Mouse (Mus musculus) neutrophil, adult 5-6 weeks (primary cell): ENCODE measurements around the gene Als2cr12. TPM values are rescaled to one million over a fixed set of nuclear protein-coding genes. Genes with fewer than 3 reads are reported as not detected.
"Not testable (repeated sequence)": the region's sequence is repeated elsewhere in the genome, so short reads cannot be mapped to it uniquely, and the experiment has no call there.

Experiments used
- ATAC-seq: fragments of 151-379, 151-347 bp; 2 replicates; pipeline ENCODE4 v1.8.0; 2017; ENCODE audit warnings: mild to moderate bottlenecking, moderate TSS enrichment; ENCODE audit not compliant: insufficient number of reproducible peaks, poor library complexity, low FRiP score, severe bottlenecking; ENCODE audit errors: extremely low read depth
- total RNA-seq: library from RNA; stranded (forward); fragments of 200-1000 nt; gene quantifications from 2 replicates; pipeline ENCODE4 v1.2.3, GENCODE M21; 2017

Als2cr12 gene
- 0.35 TPM in 1 of 2 replicates, not detected in the other for total RNA-seq

DNA sequence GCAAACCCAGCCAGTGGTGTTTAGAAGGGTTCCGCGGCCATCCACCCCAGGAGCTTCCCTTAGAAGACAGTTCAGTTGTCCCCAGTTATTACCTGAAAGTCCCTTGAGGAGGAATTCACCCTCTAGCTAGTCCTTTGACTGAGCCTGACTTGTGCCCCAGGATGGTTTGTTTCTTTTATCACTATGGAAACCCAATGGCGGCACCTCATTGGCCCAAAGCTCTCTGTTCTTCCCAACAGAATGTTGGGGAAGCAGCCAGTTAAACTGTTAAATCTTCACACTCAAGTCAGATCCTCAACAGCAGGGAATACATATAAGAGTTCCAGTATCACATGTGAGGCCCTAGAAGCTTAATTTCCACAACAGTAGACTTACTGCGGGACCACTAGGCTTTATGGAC is at the start of gene Als2cr12:
Gene Als2cr12, minus strand, starts transcription at position 180 of the 400 bp plus-strand sequence.
- not testable (repeated sequence) for ATAC-seq

DNA sequence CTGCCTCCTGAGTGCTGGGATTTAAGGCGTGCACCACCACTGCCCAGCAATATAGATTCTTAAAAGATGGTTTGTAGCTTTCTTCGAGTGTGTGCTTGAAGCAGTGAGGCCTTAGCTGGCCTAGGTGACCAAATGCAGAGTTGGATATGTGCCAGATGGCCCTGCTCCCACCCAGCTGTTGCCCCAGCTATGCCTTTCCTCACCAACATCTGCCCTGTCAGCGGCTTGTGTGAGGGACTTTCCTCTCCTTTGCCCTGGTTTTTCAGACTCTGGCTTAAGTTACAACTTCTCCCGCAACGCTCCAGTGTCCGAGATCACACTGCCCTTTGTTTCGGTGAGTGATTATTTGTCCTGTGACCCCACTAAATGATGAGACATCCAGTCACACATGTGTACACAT is 48.9 kb upstream of the Als2cr12 start:
- no peak for ATAC-seq

DNA sequence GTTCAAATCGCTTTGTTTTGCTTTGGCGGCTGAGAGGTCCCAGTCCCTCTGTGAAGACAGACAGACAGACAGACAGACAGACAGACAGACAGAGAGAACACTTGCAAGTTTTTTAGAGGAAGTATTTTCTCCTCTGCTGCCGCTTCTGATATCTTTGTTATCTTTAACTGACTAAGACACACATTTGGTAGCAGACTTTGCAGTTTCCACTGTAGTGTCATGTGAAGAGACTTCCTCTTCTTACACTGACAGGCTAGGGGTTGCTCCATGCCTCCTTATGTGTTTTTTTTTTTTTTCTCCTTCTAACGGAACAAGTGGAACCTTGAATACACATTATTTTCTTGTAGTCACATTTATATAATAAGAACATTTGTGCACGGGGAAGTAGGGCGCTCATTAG is 47.5 kb upstream of the Als2cr12 start:
- peak; percentile 40; the same call in 1 of the 2 replicates for ATAC-seq

DNA sequence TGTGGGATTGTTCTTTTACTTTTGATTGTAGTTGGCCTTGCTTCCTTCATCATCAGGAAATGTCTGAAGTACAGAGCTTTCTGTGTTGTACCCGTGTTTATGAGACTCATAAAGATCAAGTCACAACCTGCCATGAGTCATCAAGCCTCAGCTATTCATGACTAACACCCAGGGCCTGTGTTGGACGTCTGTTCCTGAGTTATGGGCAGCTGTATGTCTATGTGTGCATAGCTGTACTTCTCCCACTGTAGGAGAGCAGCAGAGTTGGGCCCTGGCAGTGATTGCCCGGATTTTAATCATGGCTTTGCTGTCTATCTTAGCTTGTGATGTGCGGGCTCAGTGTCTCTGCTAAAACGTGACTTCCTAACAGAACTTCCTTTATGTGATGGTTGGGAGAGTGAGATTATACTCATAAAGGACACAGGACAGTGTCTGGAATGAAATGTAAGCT is 46.8 kb upstream of the Als2cr12 start:
- no peak for ATAC-seq

DNA sequence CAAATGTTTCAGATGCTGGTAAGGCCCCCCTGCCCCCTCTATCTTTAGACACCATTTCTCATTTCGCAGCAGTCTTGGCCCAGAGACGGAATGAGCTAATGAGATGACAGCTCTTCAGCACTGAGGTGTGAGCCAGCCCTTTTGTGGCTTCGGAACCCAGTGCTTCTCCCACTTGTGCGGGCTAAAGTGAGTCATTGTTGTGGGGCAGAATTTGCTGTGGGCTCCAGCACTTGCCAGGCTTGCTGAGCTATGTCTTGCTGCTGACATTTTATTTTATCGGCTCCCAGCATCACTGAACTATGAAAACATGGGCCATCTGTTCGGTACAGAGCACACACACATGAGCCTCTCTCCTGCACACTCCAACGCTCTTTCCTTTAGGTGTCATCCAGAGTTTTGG is 43.7 kb upstream of the Als2cr12 start:
- no peak for ATAC-seq

- no peak for ATAC-seq
These were observed 41.2 kb upstream of the Als2cr12 start for GRCm38 (mm10) chr1:58736968-58737367.

DNA sequence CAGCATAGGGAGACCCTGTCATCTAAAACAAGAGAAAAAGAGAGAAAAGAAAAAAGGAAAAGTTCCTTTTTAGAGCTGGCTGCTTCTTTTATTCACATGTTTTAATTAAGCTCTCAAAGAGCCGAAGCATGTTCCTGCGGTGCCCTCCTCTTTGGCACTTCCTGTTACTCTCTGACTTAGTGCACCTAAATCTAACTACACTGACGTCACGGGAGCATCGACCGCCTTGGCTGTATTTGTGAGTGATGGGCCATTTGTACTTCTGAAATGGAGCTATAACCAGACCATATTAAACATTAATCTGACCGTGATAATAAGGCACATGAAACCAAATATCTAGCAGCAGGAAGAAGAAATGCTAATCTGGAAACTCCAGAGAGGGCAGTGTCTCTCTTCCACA is 40.2 kb upstream of the Als2cr12 start:
- ATAC-seq = no peak

- ATAC-seq = no peak
These were observed 38.5 kb upstream of the Als2cr12 start for GRCm38 (mm10) chr1:58734043-58734920.

DNA sequence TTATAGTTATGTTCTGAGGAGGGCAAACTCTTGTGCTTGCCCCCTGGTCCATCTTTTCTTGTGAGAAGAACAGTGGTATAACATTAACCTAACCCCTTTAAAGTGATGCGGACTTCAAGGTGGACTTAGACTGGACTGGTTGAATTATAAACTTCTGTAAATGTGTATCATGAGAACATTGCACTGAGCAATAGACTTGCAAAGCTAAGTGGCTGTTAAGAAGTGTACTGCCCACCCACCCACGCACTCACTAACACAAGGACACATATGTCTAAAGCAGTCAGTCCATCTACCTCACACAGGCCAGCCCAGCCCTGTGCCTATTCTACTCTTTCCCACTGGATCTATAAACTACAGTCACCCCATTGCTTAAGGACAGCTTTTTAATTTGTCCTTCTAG is 37.8 kb upstream of the Als2cr12 start:
- no peak for ATAC-seq

- no peak for ATAC-seq
These were observed 32.7 kb upstream of the Als2cr12 start for GRCm38 (mm10) chr1:58728590-58728868.

DNA sequence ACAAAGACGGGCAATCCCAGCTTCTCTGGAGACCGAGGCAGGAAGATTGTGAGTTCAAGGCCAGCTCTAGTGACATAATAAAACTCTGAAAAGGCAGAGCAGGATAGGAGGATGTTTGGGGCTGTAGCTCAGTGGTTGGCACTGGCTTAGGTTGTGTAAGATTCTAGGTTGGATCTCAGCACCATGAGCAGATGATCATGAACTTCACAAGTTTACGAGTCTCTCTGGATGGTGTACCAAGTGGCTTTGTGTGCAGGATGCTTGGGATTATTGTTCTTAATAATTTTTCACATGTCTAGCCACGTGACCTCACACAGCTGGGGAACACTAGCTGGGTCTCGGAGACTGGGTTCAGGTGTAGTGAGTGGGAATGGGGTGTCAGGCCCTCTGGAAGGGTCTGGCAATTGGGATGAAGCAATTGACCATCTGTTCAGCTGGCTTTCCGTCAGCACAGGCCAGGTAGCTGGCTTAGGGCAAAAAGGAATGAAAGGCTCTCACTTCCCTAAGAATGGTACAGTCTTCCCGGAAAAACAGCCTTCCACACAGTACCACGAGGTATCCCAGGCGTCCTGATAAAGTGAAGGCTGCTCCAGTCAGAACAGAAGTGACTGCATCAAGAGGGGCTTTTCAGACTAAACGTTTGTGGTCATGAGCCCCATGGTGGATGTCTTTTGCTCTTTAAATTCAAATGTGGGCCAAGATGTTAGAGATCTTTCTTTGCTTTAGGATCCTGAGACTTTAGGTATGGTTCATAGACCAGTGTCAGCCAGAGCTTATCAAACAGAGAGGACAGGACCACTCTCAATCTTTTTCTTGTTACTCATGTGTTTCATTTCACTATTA is 32.2 kb upstream of the Als2cr12 start:
- no peak for ATAC-seq

GRCm38 (mm10) chr1:58727019-58727746 is 31.4 kb upstream of the Als2cr12 start:
- ATAC-seq = no peak

GRCm38 (mm10) chr1:58725767-58726166 is 30.0 kb upstream of the Als2cr12 start:
- ATAC-seq = no peak

DNA sequence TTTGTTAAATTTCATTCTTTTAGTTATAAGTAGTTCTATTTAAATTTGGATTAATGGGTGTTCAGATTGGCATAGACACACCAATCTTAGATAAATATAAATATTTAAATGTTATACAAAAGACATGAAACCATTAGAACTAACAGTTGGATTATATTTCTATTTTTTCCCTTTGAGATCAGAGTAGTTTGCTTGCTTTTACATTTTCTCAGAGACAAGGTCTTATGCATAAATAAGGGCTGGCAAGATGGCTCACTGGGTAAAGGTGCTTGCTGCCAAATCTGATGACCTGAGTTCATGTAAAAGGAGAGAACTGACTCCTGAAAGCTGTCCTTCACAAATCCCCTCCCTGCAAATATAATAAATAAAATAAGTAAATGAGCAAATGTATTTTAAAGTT is 29.3 kb upstream of the Als2cr12 start:
- no peak for ATAC-seq

GRCm38 (mm10) chr1:58724533-58724932 is 28.7 kb upstream of the Als2cr12 start:
- ATAC-seq = no peak

GRCm38 (mm10) chr1:58723809-58724405 is 28.1 kb upstream of the Als2cr12 start:
- ATAC-seq = no peak

GRCm38 (mm10) chr1:58723062-58723808 is 27.4 kb upstream of the Als2cr12 start:
- no peak for ATAC-seq

- no peak for ATAC-seq
These were observed 26.5 kb upstream of the Als2cr12 start for GRCm38 (mm10) chr1:58722115-58722938.
